In the genomic region with DNA sequence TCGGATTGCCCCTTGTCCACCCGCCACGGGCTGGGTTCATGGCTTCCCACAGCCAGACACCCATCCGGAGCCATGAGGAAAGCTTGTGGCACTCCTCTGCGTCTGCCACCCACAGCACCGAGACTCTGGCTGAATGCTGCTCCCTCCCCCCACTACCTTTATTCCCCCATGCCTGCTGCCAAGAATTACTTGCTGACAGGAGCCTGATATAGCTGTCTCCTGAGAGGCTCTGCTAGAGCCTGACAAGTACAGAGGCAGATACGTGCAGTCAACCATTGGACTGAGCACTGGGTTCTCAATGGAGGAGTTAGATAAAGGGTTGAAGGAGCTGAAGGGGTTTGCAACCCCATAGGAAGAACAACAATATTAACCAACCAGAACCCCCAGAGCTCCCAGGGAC, we compare ENCODE assay signal across 18 mouse cellular contexts.
DNase-seq lines count a peak whose midpoint lies in the region; ATAC-seq lines count a peak whose summit lies in the region.
"Had no signal": no experiment of that assay in that cellular context is flagged by ENCODE, and none has a peak within 500 bp of the region (broad histone marks: within the 10 kb centered on the region; RNA-seq: fewer than 3 reads in every experiment).

No protein-coding gene starts in this region.

- no peaks in the 10 kb centered on the region for H3K27me3 ChIP-seq in heart, embryonic 10.5 days (ENCODE audit: insufficient read depth, poor library complexity, severe bottlenecking)
- H3K27me3 ChIP-seq in heart, embryonic 14.5 days (ENCODE audit: control insufficient read depth, insufficient read depth, low read length), result no peaks in the 10 kb centered on the region
- H3K27me3 ChIP-seq in midbrain, embryonic 14.5 days (ENCODE audit: control insufficient read depth, insufficient read depth, low read length), result no peaks in the 10 kb centered on the region
- H3K27me3 ChIP-seq in midbrain, embryonic 16.5 days (ENCODE audit: control insufficient read depth, insufficient read depth, low read depth, low read length), result no peaks in the 10 kb centered on the region
- H3K27me3 ChIP-seq: embryonic facial prominence, embryonic 12.5 days; forebrain, embryonic 15.5 days; hindbrain, embryonic 15.5 days had no signal

- peak; percentile 77 for DNase-seq in heart, embryonic 10.5 days (ENCODE audit: low spot score)
- DNase-seq in heart, adult 9 months (ENCODE audit: low spot score in 2 of 2), result no peak
- no peak for DNase-seq in heart, adult 8-10 months (ENCODE audit: low spot score)
- no peak for DNase-seq in midbrain, embryonic 14.5 days
- DNase-seq in layer of hippocampus, adult 18-20 months (ENCODE audit: low spot score in 2 of 2), result no peak
- DNase-seq: adrenal gland, postnatal 14 days; cerebellum, adult 11-12 months; cerebellum, adult 9-10 months; cerebellum, postnatal 25 days; gastrocnemius, postnatal 10 days; kidney, adult 2 months had no signal

- WGBS in heart, embryonic 10.5 days, result 27% methylated on average over 7 of the region's 7 CpGs
- 14% methylated on average over 7 of the region's 7 CpGs for WGBS in heart, embryonic 14.5 days
- 56% methylated on average over 7 of the region's 7 CpGs for WGBS in midbrain, embryonic 14.5 days
- WGBS in midbrain, embryonic 16.5 days, result 62% methylated on average over 7 of the region's 7 CpGs

- no peak overlapping the region for H3K9ac ChIP-seq in heart, embryonic 14.5 days (ENCODE audit: low read length)
- H3K9ac ChIP-seq in midbrain, embryonic 14.5 days (replicated peaks; ENCODE audit: low read length), result no peak overlapping the region
- no peak overlapping the region for H3K9ac ChIP-seq in midbrain, embryonic 16.5 days (ENCODE audit: low read depth, low read length)
- H3K9ac ChIP-seq: embryonic facial prominence, embryonic 12.5 days; forebrain, embryonic 15.5 days; hindbrain, embryonic 15.5 days had no signal

- peaks cover 11% of the 10 kb centered on the region; the same call in 1 of the 2 replicates for H3K4me1 ChIP-seq in heart, embryonic 10.5 days
- H3K4me1 ChIP-seq in heart, embryonic 14.5 days (ENCODE audit: control insufficient read depth in 2 of 2, insufficient read depth in 2 of 2, low read length in 2 of 2), result peaks cover 4 to 9% of the 10 kb centered on the region in 2 experiments; a peak in 2 of 4 replicates
- H3K4me1 ChIP-seq in midbrain, embryonic 14.5 days (ENCODE audit: control insufficient read depth, insufficient read depth, low read length), result no peaks in the 10 kb centered on the region
- H3K4me1 ChIP-seq in midbrain, embryonic 16.5 days (ENCODE audit: control insufficient read depth, insufficient read depth, low read length), result no peaks in the 10 kb centered on the region
- H3K4me1 ChIP-seq: embryonic facial prominence, embryonic 12.5 days; forebrain, embryonic 15.5 days; hindbrain, embryonic 15.5 days had no signal

- peak; percentile 88 for ATAC-seq in heart, embryonic 14.5 days (ENCODE audit: insufficient number of reproducible peaks, insufficient read depth, low FRiP score, low read depth)
- 0 out of 2 replicates have a peak, but pooled peaks have one; percentile 14 for ATAC-seq in midbrain, embryonic 14.5 days (ENCODE audit: low FRiP score, low TSS enrichment)
- no peak for ATAC-seq in midbrain, embryonic 16.5 days
- ATAC-seq: activated CD4-positive, CD25-positive, alpha-beta regulatory T cell, adult 4 months; forebrain, embryonic 15.5 days; intestine, embryonic 16.5 days had no signal

- H3K27ac ChIP-seq in heart, embryonic 10.5 days, result peak overlapping the region; percentile 31; the same call in 1 of the 2 replicates
- H3K27ac ChIP-seq in heart, embryonic 14.5 days (replicated peaks in 1 of 2; ENCODE audit: control insufficient read depth in 1 of 2, insufficient read depth in 1 of 2, low read depth in 2 of 2, low read length in 2 of 2), result 0 out of 4 replicates have a peak overlapping the region, but pooled peaks of 1 of the 2 experiments have one; percentile 9
- H3K27ac ChIP-seq in midbrain, embryonic 14.5 days (replicated peaks; ENCODE audit: low read depth, low read length), result no peak overlapping the region
- H3K27ac ChIP-seq in midbrain, embryonic 16.5 days (ENCODE audit: low read length), result no peak overlapping the region
- H3K27ac ChIP-seq: embryonic facial prominence, embryonic 12.5 days; forebrain, embryonic 15.5 days; hindbrain, embryonic 15.5 days had no signal

- H3K4me2 ChIP-seq in heart, embryonic 14.5 days (ENCODE audit: low read length), result no peak overlapping the region
- H3K4me2 ChIP-seq in midbrain, embryonic 14.5 days (ENCODE audit: low read length), result no peak overlapping the region
- H3K4me2 ChIP-seq in midbrain, embryonic 16.5 days (ENCODE audit: low read length), result no peak overlapping the region
- H3K4me2 ChIP-seq: embryonic facial prominence, embryonic 12.5 days; forebrain, embryonic 15.5 days; hindbrain, embryonic 15.5 days had no signal

- H3K9me3 ChIP-seq in heart, embryonic 10.5 days, result no peaks in the 10 kb centered on the region
- no peaks in the 10 kb centered on the region for H3K9me3 ChIP-seq in heart, embryonic 14.5 days (ENCODE audit: control insufficient read depth, low read length)
- no peaks in the 10 kb centered on the region for H3K9me3 ChIP-seq in midbrain, embryonic 14.5 days (ENCODE audit: control insufficient read depth, low read length)
- no peaks in the 10 kb centered on the region for H3K9me3 ChIP-seq in midbrain, embryonic 16.5 days (replicated peaks; ENCODE audit: control insufficient read depth, low read length, poor library complexity, severe bottlenecking)
- H3K9me3 ChIP-seq: embryonic facial prominence, embryonic 12.5 days; forebrain, embryonic 15.5 days; hindbrain, embryonic 15.5 days had no signal

- no peak overlapping the region for H3K4me3 ChIP-seq in heart, embryonic 10.5 days
- H3K4me3 ChIP-seq in heart, embryonic 14.5 days (ENCODE audit: control insufficient read depth in 1 of 2, insufficient read depth in 1 of 2, low read depth in 1 of 2, low read length in 2 of 2), result no peak overlapping the region
- H3K4me3 ChIP-seq in midbrain, embryonic 14.5 days (replicated peaks; ENCODE audit: low read depth, low read length), result no peak overlapping the region
- no peak overlapping the region for H3K4me3 ChIP-seq in midbrain, embryonic 16.5 days (ENCODE audit: low read depth, low read length)
- H3K4me3 ChIP-seq: embryonic facial prominence, embryonic 12.5 days; forebrain, embryonic 15.5 days; hindbrain, embryonic 15.5 days had no signal

- H3K36me3 ChIP-seq in heart, embryonic 10.5 days, result no peaks in the 10 kb centered on the region
- no peaks in the 10 kb centered on the region for H3K36me3 ChIP-seq in heart, embryonic 14.5 days (ENCODE audit: control insufficient read depth, insufficient read depth, low read length)
- H3K36me3 ChIP-seq in midbrain, embryonic 14.5 days (ENCODE audit: control insufficient read depth, insufficient read depth, low read length), result no peaks in the 10 kb centered on the region
- no peaks in the 10 kb centered on the region for H3K36me3 ChIP-seq in midbrain, embryonic 16.5 days (ENCODE audit: control insufficient read depth, insufficient read depth, low read length)
- H3K36me3 ChIP-seq: embryonic facial prominence, embryonic 12.5 days; forebrain, embryonic 15.5 days; hindbrain, embryonic 15.5 days had no signal
